Mouse (Mus musculus) frontal cortex, postnatal 36 days (tissue): ENCODE data around the gene Dnajc5g.
A peak's percentile ranks its signal among the peaks of the same experiment; 100 is the strongest.

Experiments
- DNase-seq, 2 experiments: peaks; one replicate each; pipeline ENCODE4 v3.0.0; 2022; ENCODE audit warnings: low spot score in 2 of 2

Gene Dnajc5g

DNA sequence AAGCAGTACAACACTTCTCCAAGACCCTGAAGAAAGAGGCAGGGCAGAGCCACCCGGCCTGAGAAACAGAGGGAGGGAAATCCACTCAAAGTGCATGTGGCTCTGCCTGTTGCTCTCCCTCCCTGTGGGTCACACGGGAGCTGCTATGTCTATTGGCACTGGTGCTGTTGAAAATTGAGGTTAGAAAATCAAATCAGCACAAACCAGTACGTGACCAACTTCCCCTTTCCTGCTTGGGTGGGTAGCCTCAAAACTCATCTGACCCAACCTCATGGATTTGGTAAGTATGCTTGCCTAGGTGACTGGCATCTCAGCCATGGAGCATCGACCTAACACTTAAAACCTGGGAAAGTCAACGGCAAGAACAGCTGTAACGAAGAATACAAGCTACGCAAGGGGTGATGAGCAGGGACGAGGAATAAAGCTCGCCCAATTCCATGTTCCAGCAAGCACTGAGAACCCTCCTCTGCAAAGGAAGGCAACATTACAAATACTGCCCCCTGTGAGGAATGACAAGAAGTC is at the start of gene Dnajc5g:
Dnajc5g (plus strand) TSS at position 472 of the 522 bp plus-strand sequence.
- DNase-seq: no peak

DNA sequence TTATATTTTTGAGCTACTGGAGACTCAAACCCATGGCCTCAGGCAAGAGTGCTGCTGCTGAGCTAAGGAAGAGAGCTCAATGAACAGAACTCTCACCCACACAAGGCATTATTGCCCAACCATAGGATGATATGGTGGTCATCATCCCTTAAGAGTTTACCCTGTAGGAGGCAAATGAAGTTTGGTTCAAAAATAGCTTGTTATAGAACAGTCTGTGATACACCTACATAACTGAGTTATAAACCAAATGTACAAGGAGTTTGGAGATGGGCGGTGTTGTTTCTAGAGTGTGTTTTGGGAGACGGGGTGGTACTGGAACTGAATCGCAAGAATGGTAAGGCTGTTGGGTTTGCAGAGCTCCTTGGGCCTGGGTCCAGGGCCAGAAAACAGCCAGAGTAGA is 36.3 kb upstream of the Dnajc5g start:
- DNase-seq: no peak

GRCm38 (mm10) chr5:31071059-31071458 is 35.0 kb upstream of the Dnajc5g start:
- no peak for DNase-seq

DNA sequence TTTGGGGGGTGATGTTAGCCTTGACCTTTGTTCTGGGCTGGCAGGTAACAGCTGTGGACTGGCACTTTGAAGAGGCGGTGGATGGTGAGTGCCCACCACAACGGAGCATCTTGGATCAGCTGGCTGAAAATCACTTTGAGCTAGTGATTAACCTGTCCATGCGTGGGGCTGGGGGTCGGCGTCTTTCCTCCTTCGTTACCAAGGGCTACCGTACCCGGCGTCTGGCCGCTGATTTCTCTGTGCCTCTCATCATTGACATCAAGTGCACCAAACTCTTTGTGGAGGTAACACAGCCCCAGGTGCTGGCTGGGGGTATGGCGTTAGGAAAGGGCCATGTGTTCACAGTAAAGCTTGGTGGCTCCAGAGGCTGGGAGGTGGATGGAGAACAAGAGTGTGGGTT is 34.3 kb upstream of the Dnajc5g start:
- DNase-seq: no peak

- no peak for DNase-seq
These were observed 32.9 kb upstream of the Dnajc5g start for GRCm38 (mm10) chr5:31073176-31073575.

DNA sequence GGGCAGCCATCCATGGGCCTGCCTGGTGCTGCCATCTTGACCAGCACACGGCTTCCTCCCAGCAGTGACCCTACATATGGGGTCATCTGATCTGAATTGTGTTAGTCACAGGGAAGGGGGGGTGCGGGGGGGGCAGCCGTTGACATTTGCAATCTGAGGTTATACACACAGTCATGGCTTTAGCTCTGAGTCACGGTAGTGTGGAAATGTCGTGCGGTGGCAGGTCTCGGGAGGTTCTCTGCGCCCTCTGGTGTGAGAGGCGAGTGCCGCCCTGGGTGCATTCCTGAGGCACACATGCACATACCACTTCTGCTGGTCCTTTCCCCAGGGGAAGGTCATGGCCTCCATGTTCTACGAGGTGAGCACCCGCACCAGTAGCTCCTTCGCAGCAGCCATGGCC is 29.7 kb upstream of the Dnajc5g start:
- DNase-seq: no peak

DNA sequence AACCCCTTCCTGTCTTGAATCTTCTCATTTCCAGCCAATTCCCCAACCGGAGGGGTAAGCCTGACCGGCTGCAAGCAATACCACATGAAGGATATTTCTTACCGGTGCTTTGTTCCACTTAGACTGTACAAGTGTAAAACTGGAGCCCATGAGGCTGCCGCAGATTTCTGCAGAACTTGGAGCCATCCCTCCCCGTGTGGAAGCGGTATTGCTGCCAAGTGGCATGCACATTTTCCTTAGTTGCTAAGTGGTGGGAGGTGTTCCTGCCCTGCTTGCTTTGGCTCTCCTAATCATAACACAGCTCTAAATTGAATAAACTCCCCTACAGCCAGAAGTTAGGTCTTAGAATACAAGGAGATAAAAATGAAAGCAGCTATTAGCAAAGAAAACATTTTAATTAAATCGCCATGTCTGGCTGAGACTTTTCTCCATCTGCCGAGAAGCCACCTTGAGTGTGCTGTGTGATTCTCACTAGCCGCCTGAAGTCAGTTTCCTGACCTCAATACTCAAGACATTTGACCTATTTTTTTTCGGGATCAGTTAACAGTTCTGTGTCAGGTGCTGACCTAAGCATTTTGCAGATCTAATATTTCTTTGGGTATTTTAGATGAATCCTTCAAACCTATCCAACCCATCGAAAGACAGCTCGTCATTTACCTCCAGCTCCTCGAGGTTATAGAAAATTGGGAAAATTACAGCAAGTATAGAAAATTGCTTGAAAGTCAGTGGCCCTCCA is 25.9 kb upstream of the Dnajc5g start:
- DNase-seq: peak; percentile 72 to 82

GRCm38 (mm10) chr5:31080795-31081164 is 25.3 kb upstream of the Dnajc5g start:
- peak in 1 of 2 experiments; percentile 39 for DNase-seq

- DNase-seq: peak in 1 of 2 experiments; percentile 46
These were observed 24.7 kb upstream of the Dnajc5g start for GRCm38 (mm10) chr5:31081386-31081785.

DNA sequence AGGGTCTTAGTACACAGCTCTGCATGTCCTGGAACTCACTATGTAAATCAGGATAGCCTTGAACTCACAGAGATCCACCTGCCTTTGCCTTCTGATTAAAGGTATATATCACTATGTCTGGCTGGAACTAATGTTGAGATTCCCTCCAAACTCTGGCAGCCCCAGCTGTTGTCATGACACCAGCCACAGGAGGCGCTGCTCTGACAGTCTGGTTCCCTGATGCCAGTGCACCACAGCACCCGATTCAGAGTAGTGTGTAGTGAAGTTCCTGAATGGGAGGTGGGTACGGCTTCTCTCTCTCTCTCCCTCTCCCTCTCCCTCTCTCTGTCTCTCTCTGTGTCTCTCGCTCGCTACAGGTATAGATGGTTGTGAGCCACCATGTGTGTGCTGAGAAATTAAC is 23.7 kb upstream of the Dnajc5g start:
- DNase-seq: peak in 1 of 2 experiments; percentile 58

GRCm38 (mm10) chr5:31082935-31083625 is 23.0 kb upstream of the Dnajc5g start:
- no peak for DNase-seq

- no peak for DNase-seq
These were observed 22.1 kb upstream of the Dnajc5g start for GRCm38 (mm10) chr5:31083949-31084348.

DNA sequence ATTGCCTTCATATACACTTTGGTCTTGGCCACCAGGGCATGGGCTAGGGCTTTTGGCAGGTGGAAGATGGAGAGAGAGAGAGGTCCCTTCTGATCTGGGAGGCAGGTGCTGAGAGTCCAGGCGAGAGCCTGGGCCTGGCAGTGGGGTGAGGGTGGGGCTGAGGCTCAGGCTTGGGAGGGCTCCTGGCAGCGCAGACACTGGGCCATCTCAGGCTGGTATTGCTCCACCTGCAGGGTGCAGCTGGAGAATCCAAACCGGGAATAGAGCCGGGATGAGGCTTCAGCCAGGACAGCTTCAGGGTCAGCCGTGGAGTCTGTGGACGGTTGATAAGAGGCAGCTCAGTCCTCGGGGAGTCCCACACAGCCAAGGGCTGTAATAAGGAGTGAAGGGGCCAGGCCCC is 19.5 kb upstream of the Dnajc5g start:
- DNase-seq: no peak

DNA sequence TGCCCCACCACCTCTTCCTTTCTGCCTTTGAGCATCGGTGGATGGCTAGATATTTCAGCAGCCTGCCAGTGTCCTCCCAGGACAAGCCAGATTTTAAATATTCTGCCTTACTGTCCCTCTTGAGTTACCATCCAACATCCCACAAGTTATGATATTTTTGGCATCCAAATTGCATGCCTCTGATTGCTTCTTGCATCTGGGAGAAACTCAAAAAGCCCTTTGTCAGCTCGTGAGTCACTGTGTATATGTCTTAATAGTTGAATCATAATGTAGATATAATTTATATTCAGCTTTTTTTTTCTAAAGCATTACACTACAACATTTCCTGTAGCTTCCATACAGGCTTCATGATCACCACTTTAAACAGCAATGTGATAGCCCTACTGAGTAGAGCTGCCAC is 19.0 kb upstream of the Dnajc5g start:
- no peak for DNase-seq

DNA sequence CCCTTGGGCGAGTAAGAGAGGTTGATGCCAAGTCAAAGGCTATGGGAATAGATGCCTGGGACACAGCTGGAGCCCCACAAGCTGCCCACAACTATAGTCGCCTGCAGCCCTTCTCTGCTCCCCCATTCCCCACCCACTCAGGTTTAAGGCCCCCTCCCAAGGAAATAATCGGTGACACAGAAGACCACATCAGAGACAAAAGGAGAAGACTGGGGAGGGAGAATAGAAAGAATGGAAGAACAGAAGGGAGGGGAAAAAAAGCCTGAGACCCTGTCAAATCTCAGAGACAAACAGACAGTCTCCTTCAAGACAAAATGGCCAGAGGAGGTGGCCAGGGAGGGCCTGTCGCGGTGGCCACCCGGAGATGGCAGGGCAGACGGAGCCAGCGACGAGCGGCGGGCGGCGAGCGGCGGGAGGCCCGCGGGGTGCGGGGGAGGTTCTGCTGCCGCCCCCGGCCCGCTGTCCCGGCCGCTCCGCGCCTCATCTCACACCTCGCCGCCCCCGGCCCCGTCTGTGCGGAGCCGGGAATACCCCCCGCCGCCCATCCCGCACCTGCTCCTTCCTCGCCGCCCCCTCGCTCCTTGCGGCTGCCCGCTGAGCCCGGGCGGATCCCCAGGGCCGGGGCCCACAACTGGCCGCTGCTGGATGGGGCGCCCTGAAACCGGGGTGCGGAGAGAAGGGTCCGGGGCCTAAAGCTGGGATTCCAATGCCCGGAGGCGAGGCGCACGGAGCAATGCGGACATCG is 13.7 kb upstream of the Dnajc5g start:
- peak; percentile 51 to 67 for DNase-seq

- DNase-seq: peak; percentile 45 to 56
These were observed 12.7 kb upstream of the Dnajc5g start for GRCm38 (mm10) chr5:31093151-31094041.

- DNase-seq: peak in 1 of 2 experiments; percentile 42
These were observed 11.8 kb upstream of the Dnajc5g start for GRCm38 (mm10) chr5:31094100-31094798.

DNA sequence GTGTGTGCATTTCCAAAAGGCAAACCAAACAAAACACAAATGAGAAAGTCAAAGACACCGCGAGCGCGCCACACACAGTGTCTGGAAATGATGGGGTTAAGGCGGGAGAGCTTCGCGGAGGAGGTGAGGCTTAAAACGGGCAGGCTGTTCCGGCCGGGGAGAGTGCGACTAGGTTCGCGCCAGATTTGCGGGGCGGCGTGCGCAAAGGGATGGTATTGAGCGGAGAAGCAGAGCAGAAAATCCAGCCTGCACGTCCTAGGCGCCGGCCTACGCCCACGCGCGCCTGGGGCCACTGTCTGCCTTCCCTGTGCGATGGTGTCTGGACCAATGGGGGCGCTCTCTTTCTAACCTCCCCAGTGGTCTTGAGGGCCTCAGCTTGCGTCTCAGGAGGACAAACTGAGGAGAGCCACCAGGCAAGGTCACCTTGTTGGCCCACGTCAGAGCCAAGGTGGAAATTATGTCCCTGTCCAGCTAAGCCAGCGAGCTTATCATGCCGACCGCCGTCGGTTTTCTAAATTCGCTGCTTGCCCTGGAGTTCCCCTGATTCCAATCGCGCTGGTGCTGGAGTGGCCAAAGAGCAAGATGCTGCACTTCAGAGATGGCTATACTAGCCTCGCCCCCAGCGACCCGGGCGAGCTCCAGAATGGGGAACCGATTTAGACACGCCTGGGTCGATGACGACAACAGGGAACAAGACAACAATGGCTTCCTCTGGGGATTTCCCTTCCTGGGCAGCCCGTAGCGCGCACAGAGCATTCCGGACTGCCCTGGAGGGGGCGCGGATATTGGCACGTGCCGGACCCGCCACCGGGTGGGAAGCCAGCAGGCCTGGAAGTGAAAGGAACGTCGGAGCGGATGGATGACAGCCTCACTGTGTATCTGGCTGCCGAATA is 11.0 kb upstream of the Dnajc5g start:
- peak; percentile 60 to 65 for DNase-seq

- no peak for DNase-seq
These were observed 10.2 kb upstream of the Dnajc5g start for GRCm38 (mm10) chr5:31095711-31096480.
